25 mouse cellular contexts compared by ENCODE assay signal in the genomic region with DNA sequence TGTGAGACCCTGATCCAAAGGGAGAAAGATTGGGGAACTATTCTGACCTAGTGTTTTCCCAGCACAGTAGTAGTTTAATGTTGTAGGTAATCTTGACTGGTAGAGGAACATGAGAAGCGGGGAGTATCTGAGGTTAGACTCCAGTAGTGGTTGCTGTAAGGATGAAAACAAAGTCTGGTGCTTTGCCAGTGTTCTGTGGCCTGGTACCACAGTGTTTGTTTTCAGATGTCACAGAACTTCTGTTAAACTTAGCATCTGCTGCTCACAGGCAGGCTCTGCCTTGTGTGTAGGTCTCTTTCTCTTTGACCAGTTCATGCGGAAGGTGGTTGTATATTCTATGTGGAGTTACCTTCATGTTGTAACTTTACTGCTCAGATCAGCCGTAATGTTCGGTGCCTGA. TPM values are rescaled to one million over a fixed set of nuclear protein-coding genes. Genes with fewer than 3 reads are reported as not detected.
DNase-seq lines count a peak whose midpoint lies in the region; ATAC-seq lines count a peak whose summit lies in the region.
"Had no signal": no experiment of that assay in that cellular context is flagged by ENCODE, and none has a peak within 500 bp of the region (broad histone marks: within the 10 kb centered on the region; RNA-seq: fewer than 3 reads in every experiment).

No protein-coding gene starts in this region.

- H3K27ac ChIP-seq in kidney, embryonic 16.5 days (ENCODE audit: low read length) = no peak overlapping the region
- H3K27ac ChIP-seq: embryonic facial prominence, embryonic 13.5 days; hindbrain, embryonic 15.5 days; kidney, postnatal 0 days; limb, embryonic 13.5 days; midbrain, embryonic 10.5 days; neural tube, embryonic 13.5 days; stomach, embryonic 15.5 days had no signal

- no peaks in the 10 kb centered on the region for H3K9me3 ChIP-seq in kidney, embryonic 16.5 days (ENCODE audit: low read length)
- H3K9me3 ChIP-seq: embryonic facial prominence, embryonic 13.5 days; hindbrain, embryonic 15.5 days; limb, embryonic 13.5 days; midbrain, embryonic 10.5 days; neural tube, embryonic 13.5 days; stomach, embryonic 15.5 days had no signal

- H3K4me2 ChIP-seq in kidney, embryonic 16.5 days (replicated peaks; ENCODE audit: low read depth, low read length) = no peak overlapping the region
- H3K4me2 ChIP-seq: embryonic facial prominence, embryonic 13.5 days; hindbrain, embryonic 15.5 days; limb, embryonic 13.5 days; neural tube, embryonic 13.5 days; stomach, embryonic 15.5 days had no signal

- no peak for ATAC-seq in kidney, embryonic 16.5 days (ENCODE audit: low FRiP score, low TSS enrichment)
- 0 out of 2 replicates have a peak, but pooled peaks have one; percentile 18 for ATAC-seq in monocyte, adult 5-6 weeks (replicated peaks; ENCODE audit: insufficient number of reproducible peaks, low FRiP score, low TSS enrichment, poor library complexity, severe bottlenecking)
- ATAC-seq: forebrain, embryonic 14.5 days; intestine, embryonic 16.5 days; liver, postnatal 0 days had no signal

- no peak overlapping the region for H3K4me3 ChIP-seq in kidney, embryonic 16.5 days (ENCODE audit: low read length)
- H3K4me3 ChIP-seq: embryonic facial prominence, embryonic 13.5 days; hindbrain, embryonic 15.5 days; limb, embryonic 13.5 days; midbrain, embryonic 10.5 days; neural tube, embryonic 13.5 days; stomach, embryonic 15.5 days had no signal

- 83% methylated on average over 4 of the region's 4 CpGs for WGBS in kidney, embryonic 16.5 days

- peaks cover 21% of the 10 kb centered on the region for H3K36me3 ChIP-seq in kidney, embryonic 16.5 days (ENCODE audit: insufficient read depth, low read length)

- H3K9ac ChIP-seq in kidney, embryonic 16.5 days (replicated peaks; ENCODE audit: low read length) = 0 out of 2 replicates have a peak overlapping the region, but pooled peaks have one; percentile 16
- H3K9ac ChIP-seq: embryonic facial prominence, embryonic 13.5 days; hindbrain, embryonic 15.5 days; limb, embryonic 13.5 days; liver, postnatal 0 days; neural tube, embryonic 13.5 days; stomach, embryonic 15.5 days had no signal

- peaks cover 17% of the 10 kb centered on the region for H3K4me1 ChIP-seq in kidney, embryonic 16.5 days (ENCODE audit: insufficient read depth, low read length)
- H3K4me1 ChIP-seq: stomach, embryonic 15.5 days had no signal

- H3K27me3 ChIP-seq in kidney, embryonic 16.5 days (ENCODE audit: insufficient read depth, low read length) = no peaks in the 10 kb centered on the region
- H3K27me3 ChIP-seq: embryonic facial prominence, embryonic 13.5 days; hindbrain, embryonic 15.5 days; limb, embryonic 13.5 days; neural tube, embryonic 13.5 days; stomach, embryonic 15.5 days had no signal

- DNase-seq in kidney, adult 11 months = no peak
- peak; percentile 31 for DNase-seq in A20 (ENCODE audit: low read depth, low spot score)
- DNase-seq in T-cell, adult 2 months (ENCODE audit: low spot score) = peak; percentile 75
- no peak for DNase-seq in right cerebral cortex, postnatal 36 days (ENCODE audit: low spot score in 2 of 2)
- no peak for DNase-seq in urinary bladder, postnatal 10 days (ENCODE audit: low spot score)
- no peak for DNase-seq in embryo, embryonic 10 days (ENCODE audit: low spot score)
- DNase-seq: adrenal gland, adult 2 months; cerebellum, adult 9-10 months; gastrocnemius, postnatal 14 days; liver, postnatal 0 days; lung, postnatal 14 days; spleen, adult 18-20 months; thymus, adult 18-20 months had no signal

RNA-seq across cellular contexts. Expression of gene Selenot, which starts 5.1 kb away (rescaled TPM):
- 24.3 and 27.3 TPM in 2 replicates for polyA plus RNA-seq in kidney, embryonic 16.5 days (2015; fragmentation: Nextera tagmentation; extraction: Ambion mirVana)
- total RNA-seq in monocyte, adult 5-6 weeks (2017) = 192 to 279 TPM (median 244 TPM) in 3 replicates

RNA-seq across cellular contexts. Expression of gene Erich6, which starts 55.5 kb away (rescaled TPM):
- polyA plus RNA-seq in kidney, embryonic 16.5 days (2015; fragmentation: Nextera tagmentation; extraction: Ambion mirVana) = not detected in 2 replicates
- total RNA-seq in monocyte, adult 5-6 weeks (2017) = not detected in 3 replicates
- total RNA-seq: heart, adult 8-10 months had no signal
- polyA plus RNA-seq: adrenal gland, adult 2 months; intestine, embryonic 16.5 days; kidney, postnatal 0 days; limb, embryonic 13.5 days; liver, postnatal 0 days; stomach, embryonic 15.5 days had no signal

RNA-seq across cellular contexts. Expression of gene Serp1, which starts 55.8 kb away (rescaled TPM):
- 143 and 156 TPM in 2 replicates for polyA plus RNA-seq in kidney, embryonic 16.5 days (2015; fragmentation: Nextera tagmentation; extraction: Ambion mirVana)
- 138 to 231 TPM (median 205 TPM) in 3 replicates for total RNA-seq in monocyte, adult 5-6 weeks (2017)

RNA-seq across cellular contexts. Expression of gene Eif2a, which starts 55.9 kb away (rescaled TPM):
- polyA plus RNA-seq in kidney, embryonic 16.5 days (2015; fragmentation: Nextera tagmentation; extraction: Ambion mirVana) = 54.5 and 55.5 TPM in 2 replicates
- total RNA-seq in monocyte, adult 5-6 weeks (2017) = 52.9 to 62.9 TPM (median 60.4 TPM) in 3 replicates

Comparison
In these comparisons a context has a peak if more than half of its experiments do, and no peak if none do; other contexts are left out.
1. DNase-seq: peak in A20 (single experiment) and T-cell, adult 2 months (single experiment); none in kidney, adult 11 months (single experiment), right cerebral cortex, postnatal 36 days (0 of 2), urinary bladder, postnatal 10 days (single experiment) and embryo, embryonic 10 days (single experiment).